Mouse (Mus musculus) intestine, embryonic 14.5 days (tissue): ENCODE measurements at regions not wholly inside any gene's neighbourhood (a gene's known extent, or its start where the extent isn't known, plus 50 kb on each side); places are given as distances from the start of the nearest gene placed in this dataset.

Experiments used
- ATAC-seq: fragments of 200-750 bp; cut with Nextera tagmentation; replicated peaks from 2 replicates; pipeline ENCODE4 v1.8.0; 2017; ENCODE audit warnings: low read depth, moderate number of reproducible peaks, moderate TSS enrichment, moderate library complexity; ENCODE audit not compliant: low FRiP score, low TSS enrichment
- DNase-seq: peaks from one replicate; pipeline ENCODE4 v3.0.0-alpha.2; 2018; ENCODE audit warnings: low spot score
- H3K27ac ChIP-seq: fragments of 300-500 bp; sonication (generic); 2 replicates; pipeline ENCODE4 v1.5.1; 2014; ENCODE audit warnings: low read depth, mild to moderate bottlenecking, control low read depth
- H3K27me3 ChIP-seq: fragments of 300-500 bp; sonication (generic); replicated peaks from 2 replicates; pipeline ENCODE4 v1.6.1; 2014; ENCODE audit warnings: low read length, control low read depth; ENCODE audit not compliant: control insufficient read depth, insufficient read depth
- H3K36me3 ChIP-seq: fragments of 300-500 bp; sonication (generic); 2 replicates; pipeline ENCODE4 v1.6.1; 2014; ENCODE audit warnings: low read length, control low read depth; ENCODE audit not compliant: control insufficient read depth, insufficient read depth
- H3K4me1 ChIP-seq: fragments of 300-500 bp; sonication (generic); replicated peaks from 2 replicates; pipeline ENCODE4 v1.6.1; 2014; ENCODE audit warnings: low read length, control low read depth, mixed read lengths; ENCODE audit not compliant: control insufficient read depth, insufficient read depth
- H3K4me2 ChIP-seq: fragments of 300-500 bp; sonication (generic); 2 replicates; pipeline ENCODE4 v1.6.1; 2014; ENCODE audit warnings: low read length
- H3K4me3 ChIP-seq: fragments of 300-500 bp; sonication (generic); 2 replicates; pipeline ENCODE4 v1.5.1; 2014; ENCODE audit warnings: low read depth, low read length, control low read depth, mixed read lengths
- H3K9ac ChIP-seq: fragments of 300-500 bp; sonication (generic); 2 replicates; pipeline ENCODE4 v1.6.1; 2014; ENCODE audit warnings: mild to moderate bottlenecking, low read length
- H3K9me3 ChIP-seq: fragments of 300-500 bp; sonication (generic); 2 replicates; pipeline ENCODE4 v1.6.1; 2016; ENCODE audit warnings: low read length, control low read depth; ENCODE audit not compliant: control insufficient read depth
- WGBS: fragments of 180-500 bp; shearing (Covaris S2); extraction: QIAGEN DNeasy Blood & Tissue Kit; methylation state at CpG from one replicate; pipeline ENCODE4 v1.1.7; 2014; 5-methylcytosine and 5-hydroxymethylcytosine counted together

- Histone ChIP-seq H3K27ac (no peak overlapping the region), H3K36me3 (no peaks in the 10 kb centered on the region), H3K27me3 (0 out of 2 replicates have a peak, but pooled peaks cover 3% of the 10 kb centered on the region), H3K4me3 (no peak overlapping the region), H3K9me3 (no peaks in the 10 kb centered on the region), H3K9ac (no peak overlapping the region), H3K4me2 (no peak overlapping the region), H3K4me1 (no peaks in the 10 kb centered on the region)
- WGBS, result 79% methylated on average over 7 of the region's 7 CpGs
- no peak for DNase-seq
- ATAC-seq, result no peak
Observed at GRCm38 (mm10) chr4:131272060-131272459, 327.9 kb downstream of the Matn1 start.

GRCm38 (mm10) chr4:131293560-131293959, 349.4 kb downstream of the Matn1 start:
- no peak for DNase-seq
- Histone ChIP-seq H3K27me3 (no peaks in the 10 kb centered on the region), H3K4me1 (no peaks in the 10 kb centered on the region), H3K27ac (no peak overlapping the region), H3K9ac (no peak overlapping the region), H3K36me3 (no peaks in the 10 kb centered on the region), H3K4me3 (no peak overlapping the region), H3K4me2 (no peak overlapping the region), H3K9me3 (no peaks in the 10 kb centered on the region)
- ATAC-seq, result no peak
- WGBS, result 81% methylated on average over 2 of the region's 2 CpGs

DNA sequence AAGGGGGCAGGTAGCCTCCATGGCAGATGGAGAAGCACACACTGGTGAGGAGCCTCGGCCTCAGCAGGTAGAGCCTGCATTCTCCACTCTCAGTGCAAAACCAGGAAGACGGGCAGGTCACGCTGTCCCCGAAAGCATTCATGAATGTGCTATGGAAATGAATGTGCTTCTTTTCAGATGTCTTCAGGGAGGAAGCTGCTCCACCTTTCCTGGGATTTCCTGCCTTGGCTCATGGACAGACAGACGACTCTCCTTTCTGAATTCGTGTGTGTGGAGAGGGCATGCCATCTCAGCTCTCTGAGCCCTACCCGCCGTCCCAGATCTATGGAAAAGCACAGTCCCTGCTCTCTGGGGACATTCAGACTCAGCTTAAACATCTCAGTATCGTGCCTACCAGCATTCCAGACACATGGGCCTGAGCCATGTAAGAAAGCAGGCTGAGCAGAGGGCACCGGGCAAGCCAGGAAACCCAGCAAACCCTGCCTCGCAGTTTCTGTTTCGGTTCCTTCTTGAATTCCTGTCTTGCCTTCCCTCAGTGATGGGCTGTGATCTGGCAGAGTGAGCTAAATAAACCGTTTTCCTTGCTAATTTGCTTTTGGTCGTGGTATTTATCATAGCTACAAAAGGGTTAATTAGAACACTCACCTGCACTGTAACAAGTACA, 354.0 kb downstream of the Matn1 start:
- Histone ChIP-seq H3K9me3 (no peaks in the 10 kb centered on the region), H3K4me3 (no peak overlapping the region), H3K36me3 (no peaks in the 10 kb centered on the region), H3K27me3 (no peaks in the 10 kb centered on the region), H3K4me1 (no peaks in the 10 kb centered on the region), H3K9ac (no peak overlapping the region), H3K27ac (no peak overlapping the region), H3K4me2 (no peak overlapping the region)
- no peak for DNase-seq
- ATAC-seq, result no peak
- 74% methylated on average over 14 of the region's 14 CpGs for WGBS

- WGBS, result 80% methylated on average over 3 of the region's 3 CpGs
- H3K27ac ChIP-seq, result no peak overlapping the region
- H3K27me3 ChIP-seq, result no peaks in the 10 kb centered on the region
- ATAC-seq (no peak), DNase-seq (no peak)
- no peaks in the 10 kb centered on the region for H3K9me3 ChIP-seq
- H3K4me2 ChIP-seq, result no peak overlapping the region
- H3K36me3 ChIP-seq, result no peaks in the 10 kb centered on the region
- no peaks in the 10 kb centered on the region for H3K4me1 ChIP-seq
- no peak overlapping the region for H3K4me3 ChIP-seq
- H3K9ac ChIP-seq, result no peak overlapping the region
Observed at GRCm38 (mm10) chr4:131303936-131304335, 359.8 kb downstream of the Matn1 start.

GRCm38 (mm10) chr4:131304361-131304777, 360.2 kb downstream of the Matn1 start:
- H3K27ac ChIP-seq, result no peak overlapping the region
- H3K36me3 ChIP-seq, result no peaks in the 10 kb centered on the region
- DNase-seq, result no peak
- H3K27me3 ChIP-seq, result no peaks in the 10 kb centered on the region
- H3K4me3 ChIP-seq, result no peak overlapping the region
- no peaks in the 10 kb centered on the region for H3K9me3 ChIP-seq
- no peak for ATAC-seq
- H3K4me2 ChIP-seq, result no peak overlapping the region
- H3K9ac ChIP-seq, result no peak overlapping the region
- no peaks in the 10 kb centered on the region for H3K4me1 ChIP-seq
- WGBS, result 72% methylated on average over 12 of the region's 12 CpGs

- Histone ChIP-seq H3K36me3 (no peaks in the 10 kb centered on the region), H3K4me3 (no peak overlapping the region), H3K9me3 (no peaks in the 10 kb centered on the region), H3K27ac (no peak overlapping the region), H3K9ac (no peak overlapping the region), H3K4me1 (no peaks in the 10 kb centered on the region), H3K4me2 (no peak overlapping the region), H3K27me3 (no peaks in the 10 kb centered on the region)
- 75% methylated on average over 3 of the region's 3 CpGs for WGBS
- no peak for DNase-seq
- ATAC-seq, result no peak
Observed at GRCm38 (mm10) chr4:131314231-131314630, 370.0 kb downstream of the Matn1 start.

DNA sequence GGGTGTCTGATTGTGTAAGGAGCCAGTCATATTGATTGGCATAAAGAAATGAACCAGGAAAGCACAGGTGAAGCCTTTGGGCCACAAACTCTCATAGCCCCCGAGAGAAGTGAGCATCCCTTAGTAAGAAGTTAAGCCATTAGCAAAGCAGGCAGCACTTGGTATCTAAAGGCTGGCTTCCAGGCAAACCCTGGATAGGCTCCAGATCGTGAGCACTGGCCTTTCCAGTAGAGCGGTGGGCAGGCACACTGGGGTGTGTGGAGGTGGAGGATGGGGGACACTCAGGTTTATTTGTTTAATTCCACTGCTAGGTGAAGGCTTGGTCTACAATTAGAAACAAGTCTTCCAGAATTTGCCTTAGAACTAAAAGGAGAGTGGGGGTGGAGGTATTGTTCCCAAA, 371.9 kb downstream of the Matn1 start:
- no peak overlapping the region for H3K4me3 ChIP-seq
- H3K4me2 ChIP-seq, result no peak overlapping the region
- H3K27me3 ChIP-seq, result no peaks in the 10 kb centered on the region
- H3K4me1 ChIP-seq, result no peaks in the 10 kb centered on the region
- H3K9ac ChIP-seq, result no peak overlapping the region
- no peaks in the 10 kb centered on the region for H3K36me3 ChIP-seq
- H3K27ac ChIP-seq, result no peak overlapping the region
- ATAC-seq (no peak), DNase-seq (no peak)
- no peaks in the 10 kb centered on the region for H3K9me3 ChIP-seq
- 81% methylated on average over 3 of the region's 3 CpGs for WGBS

DNA sequence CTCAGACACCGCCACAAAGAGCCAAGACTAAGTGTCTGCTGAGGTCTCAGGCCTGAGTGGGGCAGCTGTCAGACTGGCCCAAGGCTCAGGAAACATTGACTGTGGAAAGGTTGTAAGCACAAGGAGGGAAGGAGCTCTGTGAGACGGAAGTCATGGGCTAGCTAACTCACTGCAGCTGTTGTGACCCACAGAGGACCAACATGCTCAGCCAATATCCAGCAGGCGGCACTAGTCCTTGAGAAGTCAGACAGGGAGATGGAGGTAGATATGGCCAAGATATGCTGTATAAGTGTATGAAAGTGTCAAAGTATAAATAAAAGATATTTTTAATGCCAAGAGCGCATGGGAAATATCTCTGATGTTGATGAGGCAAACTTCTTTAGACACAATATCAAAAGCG, 378.1 kb downstream of the Matn1 start:
- 69% methylated on average over 5 of the region's 5 CpGs for WGBS
- Histone ChIP-seq H3K27ac (no peak overlapping the region), H3K9me3 (no peaks in the 10 kb centered on the region), H3K4me3 (no peak overlapping the region), H3K36me3 (no peaks in the 10 kb centered on the region), H3K4me1 (no peaks in the 10 kb centered on the region), H3K9ac (no peak overlapping the region), H3K27me3 (no peaks in the 10 kb centered on the region), H3K4me2 (no peak overlapping the region)
- ATAC-seq (no peak), DNase-seq (no peak)

DNA sequence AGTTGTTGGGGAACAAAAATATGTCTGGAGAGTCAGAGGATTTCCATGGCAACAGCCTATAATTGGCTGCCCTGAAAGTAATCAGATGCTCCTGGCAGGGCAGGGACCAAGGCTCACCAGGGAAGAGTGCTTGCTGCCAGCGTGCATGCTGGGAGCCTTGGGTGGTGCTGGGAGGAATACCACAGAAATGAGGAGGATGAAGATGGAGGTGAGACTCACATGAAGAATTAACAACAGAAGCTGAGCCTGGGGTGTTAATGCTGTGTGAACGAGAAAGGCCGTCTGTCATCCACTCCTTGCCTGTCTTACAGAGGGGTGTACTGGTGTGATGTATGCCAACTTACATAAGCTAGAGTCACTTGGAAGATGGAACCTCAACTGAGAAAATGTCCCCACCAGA, 380.3 kb downstream of the Matn1 start:
- H3K4me3 ChIP-seq, result no peak overlapping the region
- H3K4me1 ChIP-seq, result no peaks in the 10 kb centered on the region
- ATAC-seq (no peak), DNase-seq (no peak)
- H3K9ac ChIP-seq, result no peak overlapping the region
- 83% methylated on average over 3 of the region's 3 CpGs for WGBS
- no peak overlapping the region for H3K27ac ChIP-seq
- H3K4me2 ChIP-seq, result no peak overlapping the region
- no peaks in the 10 kb centered on the region for H3K27me3 ChIP-seq
- no peaks in the 10 kb centered on the region for H3K9me3 ChIP-seq
- H3K36me3 ChIP-seq, result no peaks in the 10 kb centered on the region
